Mouse (Mus musculus): ENCODE data around the gene Slc38a10. TPM values are rescaled to one million over a fixed set of nuclear protein-coding genes. Genes with fewer than 3 reads are reported as not detected.

Slc38a10 gene
- total RNA-seq, 2 experiments from 2014 or later, result 82.9 to 88.8 TPM

- intact Hi-C loops (cut with DNase I), result no loop called here
Measured at GRCm38 (mm10) chr11:120148201-120148855, 2.8 kb downstream of the Slc38a10 start.

DNA sequence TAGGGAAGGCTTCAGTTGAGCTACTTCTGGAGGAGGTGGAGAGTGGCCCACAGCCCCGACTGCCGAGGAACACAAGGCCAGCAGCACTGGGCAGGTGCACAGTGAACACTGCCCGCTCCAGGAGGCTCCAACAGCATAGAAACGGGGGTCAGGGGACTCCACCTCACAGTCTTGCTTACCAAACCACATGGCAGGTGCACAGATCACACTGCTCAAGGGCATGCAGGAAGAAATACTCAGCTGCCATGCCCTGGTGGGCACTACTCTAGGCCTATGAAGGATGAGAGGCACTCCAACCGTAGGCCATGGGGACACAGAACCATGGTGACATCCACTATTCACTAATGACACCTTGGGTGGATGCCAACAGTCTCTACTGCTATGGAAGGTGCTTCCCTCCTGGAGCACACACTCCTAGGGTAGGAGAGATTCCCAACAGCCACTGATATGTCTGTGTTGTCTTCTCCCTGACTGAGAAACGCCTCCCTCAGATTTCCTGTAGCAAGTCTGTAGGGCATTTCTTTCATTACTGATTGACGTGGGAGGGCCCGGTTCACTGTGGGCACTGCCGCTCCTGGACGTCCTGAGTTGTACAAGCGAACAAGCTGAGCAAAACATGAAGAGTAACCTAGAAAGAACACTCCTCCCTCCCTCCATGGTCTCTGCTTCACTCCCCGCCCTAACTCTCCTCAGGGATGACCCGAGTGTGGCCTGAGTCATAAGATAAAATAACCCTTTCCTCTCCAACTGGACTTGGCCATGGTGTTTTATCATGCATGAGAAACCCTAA, 7.2 kb downstream of the Slc38a10 start:
- no peak for DNase-seq (ENCODE audit: low spot score in 2 of 2)
- intact Hi-C loops (cut with DNase I), result no loop called here

More at GRCm38 (mm10) chr11:120148201-120148855, 2.8 kb downstream of the Slc38a10 start:
- DNase-seq (ENCODE audit: low spot score in 2 of 2), result no peak

- intact Hi-C loops (cut with DNase I), result no loop called here
- peak in 1 of 2 experiments; percentile 51 for DNase-seq (ENCODE audit: low spot score in 2 of 2)
Measured at GRCm38 (mm10) chr11:120142601-120143051, 8.5 kb downstream of the Slc38a10 start.

DNA sequence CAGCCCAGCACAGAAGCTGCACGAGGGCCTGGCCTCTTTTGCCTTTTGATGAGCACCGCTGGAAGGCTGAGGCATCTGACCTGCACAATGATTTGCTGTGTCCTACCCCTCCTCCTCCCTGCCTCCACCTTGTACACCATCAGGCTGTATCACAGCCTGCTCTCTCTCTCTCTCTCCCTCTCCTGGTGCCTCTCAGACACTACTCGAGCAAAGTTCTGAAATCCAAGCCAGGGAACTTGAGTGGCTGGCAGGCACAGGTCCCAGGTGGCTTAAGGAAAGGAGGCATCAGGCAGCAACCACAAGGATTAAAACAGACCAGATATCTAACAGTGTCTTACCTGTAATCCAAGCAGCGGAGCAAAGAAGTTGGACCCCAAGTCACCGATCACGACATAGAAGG, 10.9 kb downstream of the Slc38a10 start:
- intact Hi-C loops (cut with DNase I), result no loop called here
- no peak for DNase-seq (ENCODE audit: low spot score in 2 of 2)

DNA sequence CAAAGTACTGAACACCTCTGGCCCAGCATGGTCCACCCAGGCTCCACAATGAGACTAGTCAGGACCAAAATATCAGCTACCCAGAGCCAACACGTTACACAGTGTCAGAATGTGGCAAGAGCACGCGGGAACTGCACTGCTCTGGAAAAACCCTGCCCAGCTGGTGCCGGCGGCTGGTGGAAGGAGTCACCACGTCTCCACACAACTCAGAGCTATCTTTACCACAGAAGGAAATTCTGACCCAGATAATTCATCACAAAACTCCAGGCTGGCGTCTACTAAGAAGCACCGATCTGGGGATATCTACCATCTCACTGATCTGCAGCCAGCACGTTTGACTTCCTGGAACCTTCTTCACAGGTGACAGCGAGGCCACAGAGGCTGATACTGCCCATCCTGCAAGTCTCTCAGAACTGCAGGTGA, 11.8 kb downstream of the Slc38a10 start:
- intact Hi-C loops (cut with DNase I), result loop anchor here (5.0 kb wide), 1 partner anchor 38 kb away; no protein-coding TSS in a partner anchor
- DNase-seq (ENCODE audit: low spot score in 2 of 2), result peak in 1 of 2 experiments; percentile 65

GRCm38 (mm10) chr11:120137625-120138004, 13.5 kb downstream of the Slc38a10 start:
- intact Hi-C loops (cut with DNase I), result loop anchor here (5.0 kb wide), 1 partner anchor 40 kb away; no protein-coding TSS in a partner anchor
- DNase-seq (ENCODE audit: low spot score in 2 of 2), result no peak

- intact Hi-C loops (cut with DNase I), result loop anchor here (5.0 kb wide), 1 partner anchor 40 kb away; no protein-coding TSS in a partner anchor
- DNase-seq (ENCODE audit: low spot score in 2 of 2), result peak; percentile 75 to 94
Measured at GRCm38 (mm10) chr11:120136796-120137624, 14.1 kb downstream of the Slc38a10 start.

DNA sequence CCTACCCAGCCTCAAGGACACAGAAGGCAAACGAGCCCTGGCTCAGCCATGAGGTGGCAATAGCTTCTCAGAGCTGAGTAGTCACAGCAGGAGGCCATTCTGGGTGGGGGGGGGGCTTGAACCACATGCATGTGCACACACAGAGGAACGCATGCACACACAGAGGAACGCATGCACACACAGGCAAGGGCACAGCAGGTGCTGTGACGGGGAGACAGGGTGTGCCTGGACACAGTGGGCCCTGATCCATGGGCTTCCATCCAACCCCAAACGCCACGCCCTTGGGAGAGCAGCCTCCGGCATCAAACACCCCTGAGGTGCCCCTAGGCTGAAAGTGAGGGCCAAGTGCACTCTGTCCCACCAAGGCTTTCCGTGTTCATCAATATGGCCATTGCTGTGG, 15.0 kb downstream of the Slc38a10 start:
- intact Hi-C loops (cut with DNase I), result loop anchor here (5.0 kb wide), 1 partner anchor 41 kb away; no protein-coding TSS in a partner anchor
- DNase-seq (ENCODE audit: low spot score in 2 of 2), result no peak

DNA sequence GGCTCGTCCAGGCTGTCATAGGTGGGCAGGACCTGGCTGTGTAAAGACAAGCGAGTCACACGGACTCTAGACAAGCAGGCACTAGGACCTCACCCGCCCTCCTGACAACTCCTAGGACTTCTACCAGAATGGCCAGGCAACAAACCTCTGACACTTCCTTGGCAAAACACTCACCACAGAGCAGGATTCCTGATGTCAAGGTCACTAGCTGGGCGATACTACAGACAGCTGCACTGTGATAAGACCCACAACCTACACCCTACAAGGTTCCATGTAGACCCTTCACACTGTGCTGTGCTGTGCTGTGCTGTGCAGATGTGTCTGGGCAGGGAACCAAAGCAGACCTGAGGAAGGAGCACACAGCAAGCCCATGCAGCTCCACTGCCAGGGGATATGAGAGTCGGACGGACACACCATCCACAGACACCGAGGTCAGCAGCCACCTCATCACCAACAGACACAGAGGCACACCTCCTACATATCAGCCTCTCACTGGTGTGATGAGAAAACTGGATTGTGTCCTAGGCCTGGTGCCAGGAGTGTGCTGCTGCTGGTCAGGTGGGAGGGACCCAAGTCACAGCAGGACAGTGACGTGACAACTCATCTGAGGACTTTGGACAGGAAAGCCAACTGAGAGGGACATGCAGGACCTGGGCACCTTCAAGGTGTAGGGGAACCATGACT, 16.2 kb downstream of the Slc38a10 start:
- intact Hi-C loops (cut with DNase I), result loop anchor here (5.0 kb wide), 1 partner anchor 42 kb away; no protein-coding TSS in a partner anchor
- no peak for DNase-seq (ENCODE audit: low spot score in 2 of 2)

DNA sequence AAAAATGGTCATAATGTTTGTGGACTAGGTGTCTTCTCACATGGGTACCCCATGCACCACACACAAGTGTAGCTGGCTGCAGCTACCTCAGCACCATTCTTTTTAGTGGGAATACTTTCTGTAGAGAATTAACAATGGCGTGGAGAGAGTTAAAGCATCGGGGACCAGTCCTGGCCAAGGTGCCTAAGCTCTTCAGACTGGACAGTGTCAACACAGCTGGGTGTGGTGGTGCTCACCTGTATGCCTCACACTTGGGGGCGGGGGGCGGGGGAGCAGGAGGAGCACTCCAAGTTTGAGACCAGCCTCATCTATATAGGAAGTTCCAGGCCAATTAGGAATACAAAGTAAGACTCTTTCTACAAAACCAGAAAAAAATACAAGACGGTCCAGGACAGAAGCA, 17.0 kb downstream of the Slc38a10 start:
- intact Hi-C loops (cut with DNase I), result no loop called here
- DNase-seq (ENCODE audit: low spot score in 2 of 2), result no peak

DNA sequence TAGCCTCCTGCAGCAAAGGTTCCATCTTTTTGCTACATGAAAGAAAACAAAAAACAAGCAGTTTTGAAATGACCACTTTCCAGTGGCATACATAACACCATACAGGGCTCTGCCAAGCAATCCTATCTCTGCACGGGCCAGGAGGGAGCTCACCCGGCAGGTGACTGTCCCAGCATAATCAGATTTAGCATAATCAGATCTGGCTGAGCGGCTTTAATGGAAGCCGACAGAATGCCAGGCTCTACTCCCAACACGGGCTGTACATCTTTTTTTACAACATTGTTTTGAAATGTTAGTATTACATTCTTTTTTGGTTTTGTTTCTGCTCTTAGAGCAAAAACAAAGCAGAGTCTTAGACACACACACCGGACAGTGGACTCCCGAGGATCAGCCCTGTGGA, 21.9 kb downstream of the Slc38a10 start:
- DNase-seq (ENCODE audit: low spot score in 2 of 2), result no peak

GRCm38 (mm10) chr11:120126845-120127244, 24.3 kb downstream of the Slc38a10 start:
- DNase-seq (ENCODE audit: low spot score in 2 of 2), result no peak
- intact Hi-C loops (cut with DNase I), result no loop called here

More for the DNA sequence above, 21.9 kb downstream of the Slc38a10 start:
- intact Hi-C loops (cut with DNase I), result no loop called here

DNA sequence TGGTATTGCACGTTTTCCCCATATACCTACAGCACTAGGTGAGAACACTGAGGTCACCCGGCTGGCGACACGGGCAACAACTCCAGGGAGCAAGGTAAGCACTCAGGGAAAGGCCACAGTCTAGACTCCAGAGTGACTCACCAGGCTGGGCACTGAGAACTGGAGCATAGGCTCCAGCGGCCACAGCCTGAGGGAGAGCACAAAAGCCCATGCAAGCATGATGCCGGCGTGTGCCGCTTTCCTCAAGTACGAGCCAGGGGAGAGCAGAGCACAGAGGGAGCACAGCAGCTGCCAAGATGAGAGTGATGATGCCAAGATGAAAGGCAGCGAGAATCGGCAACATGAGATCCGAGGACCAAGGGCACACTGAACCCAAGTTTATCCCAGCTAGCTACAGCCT, 29.0 kb downstream of the Slc38a10 start:
- intact Hi-C loops (cut with DNase I), result no loop called here
- DNase-seq (ENCODE audit: low spot score in 2 of 2), result no peak

DNA sequence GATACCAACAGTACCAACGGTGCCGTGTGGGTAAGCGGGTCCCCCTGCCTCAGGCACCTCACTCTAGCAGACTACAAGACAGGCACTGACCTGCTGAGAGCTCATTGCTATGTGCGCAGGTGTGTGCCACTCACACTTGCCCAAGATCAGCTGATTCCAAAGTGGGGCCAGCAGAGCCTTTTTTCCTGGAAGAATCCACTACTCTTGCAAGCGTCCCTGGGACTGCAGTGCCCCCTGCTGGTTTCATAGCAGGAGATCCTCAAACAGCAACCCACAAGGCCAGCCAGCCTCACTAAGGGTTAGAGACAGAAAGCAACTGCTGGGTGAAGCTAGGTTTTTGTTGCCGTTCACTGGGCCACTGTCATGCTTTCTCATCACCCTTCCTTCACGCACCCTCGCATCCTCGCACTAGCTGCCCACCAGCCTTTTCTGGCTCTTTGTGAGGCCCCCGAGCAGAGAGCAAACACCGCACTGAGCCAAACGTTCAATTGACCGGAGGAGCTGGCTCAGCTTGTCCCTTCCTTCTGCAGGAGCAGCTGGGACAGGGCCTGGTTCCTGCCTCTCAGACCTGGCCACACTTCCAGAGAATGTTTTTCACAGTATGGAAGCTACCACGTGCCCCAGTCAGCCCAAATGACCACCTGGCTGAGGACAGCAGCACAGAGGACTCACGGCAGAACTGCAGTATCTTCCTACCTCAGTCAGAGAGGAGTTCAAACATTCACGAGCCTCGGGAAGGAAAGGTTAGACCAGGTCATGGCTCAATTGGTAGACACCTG, 30.3 kb downstream of the Slc38a10 start:
- DNase-seq (ENCODE audit: low spot score in 2 of 2), result peak; percentile 69 to 82
- intact Hi-C loops (cut with DNase I), result no loop called here

DNA sequence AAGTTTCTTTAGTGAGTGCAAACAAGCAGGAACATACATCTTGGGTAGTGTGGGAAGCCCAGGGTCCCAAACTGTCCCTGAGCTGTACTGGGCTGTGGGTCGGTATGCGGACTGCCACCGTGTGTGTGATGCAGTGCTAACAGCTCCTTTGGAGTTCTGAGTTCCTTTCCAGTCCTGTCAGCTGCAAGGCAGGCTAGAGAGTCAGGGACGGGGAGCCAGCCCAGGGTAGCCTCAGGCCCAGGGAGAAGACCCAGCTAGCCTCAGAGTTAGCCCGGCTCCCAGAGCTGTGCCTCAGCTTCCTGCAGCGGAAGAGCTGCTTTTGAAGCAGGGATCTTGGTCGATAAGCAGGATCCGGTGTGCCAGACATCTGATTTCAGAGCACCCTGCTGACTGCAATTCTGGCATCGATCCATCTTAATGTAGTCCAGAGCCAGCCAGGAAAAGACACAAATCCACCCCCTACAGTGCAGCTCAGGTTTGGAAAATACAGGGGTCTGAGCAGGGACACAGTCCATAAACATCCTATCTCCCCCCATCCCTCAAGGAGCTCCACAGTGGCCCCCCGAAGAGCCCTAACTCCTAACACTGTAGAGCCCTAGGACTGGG, 31.1 kb downstream of the Slc38a10 start:
- intact Hi-C loops (cut with DNase I), result no loop called here
- DNase-seq (ENCODE audit: low spot score in 2 of 2), result no peak

DNA sequence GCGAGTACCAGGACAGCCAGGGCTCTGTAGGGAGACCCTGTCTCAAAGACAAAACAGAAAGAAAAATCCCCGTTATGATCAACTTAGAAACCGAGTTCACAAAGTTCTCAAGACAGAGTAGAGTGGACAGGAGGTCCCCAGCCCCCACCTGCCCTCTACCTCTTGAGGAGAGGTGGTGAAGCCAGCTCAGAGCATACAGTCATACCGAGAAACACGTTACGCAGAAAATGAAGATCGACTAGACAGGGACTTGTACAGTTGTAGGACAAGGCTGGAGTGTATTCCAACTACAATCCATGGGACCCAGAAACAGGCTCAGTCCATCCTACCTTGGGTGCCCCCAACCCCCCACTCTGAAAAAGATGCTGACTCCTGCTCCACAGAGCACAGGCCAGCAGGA, 32.0 kb downstream of the Slc38a10 start:
- intact Hi-C loops (cut with DNase I), result no loop called here
- DNase-seq (ENCODE audit: low spot score in 2 of 2), result no peak

GRCm38 (mm10) chr11:120117626-120118025, 33.5 kb downstream of the Slc38a10 start:
- DNase-seq (ENCODE audit: low spot score in 2 of 2), result no peak
- intact Hi-C loops (cut with DNase I), result no loop called here

All from left cerebral cortex, postnatal 25 days (tissue).